Mouse (Mus musculus): ENCODE measurements around the gene Ric8b. TPM values are rescaled to one million over a fixed set of nuclear protein-coding genes. Genes with fewer than 3 reads are reported as not detected.

The Ric8b gene
- polyA plus RNA-seq, 1 experiment from 2014 or later = 31.0 TPM

DNA sequence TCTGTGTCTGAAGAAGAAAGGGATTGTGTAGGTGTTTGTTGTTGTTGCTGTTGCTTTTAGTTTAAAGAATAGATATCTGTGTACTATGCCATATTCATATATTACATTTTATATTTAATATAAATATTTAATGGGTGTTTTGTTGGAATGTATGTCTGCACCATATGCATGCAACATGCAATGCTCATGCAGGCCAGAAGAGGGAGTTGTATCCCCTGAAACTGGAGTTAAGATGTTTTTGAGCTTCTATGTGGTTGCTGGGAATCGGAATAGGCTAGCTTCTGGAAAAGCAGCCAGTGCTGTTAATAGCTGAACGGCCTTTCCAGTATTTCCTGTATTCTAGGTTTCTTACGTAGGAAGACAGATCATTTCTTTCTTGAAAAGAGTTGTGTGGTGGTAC, 28.3 kb downstream of the Ric8b start:
- H3K36me3 ChIP-seq (replicated peaks) = peaks cover 20% of the 10 kb centered on the region
- H3K27ac ChIP-seq = no peak overlapping the region
- H3K27me3 ChIP-seq = no peaks in the 10 kb centered on the region
- no peaks in the 10 kb centered on the region for H3K4me1 ChIP-seq
- no peak overlapping the region for H3K9ac ChIP-seq
- H3K4me3 ChIP-seq (replicated peaks) = no peak overlapping the region
- ATAC-seq (ENCODE audit: low FRiP score) = no peak
- no peak overlapping the region for H3K4me2 ChIP-seq
- no peaks in the 10 kb centered on the region for H3K9me3 ChIP-seq
- WGBS = 96% methylated on average over 3 of the region's 3 CpGs

DNA sequence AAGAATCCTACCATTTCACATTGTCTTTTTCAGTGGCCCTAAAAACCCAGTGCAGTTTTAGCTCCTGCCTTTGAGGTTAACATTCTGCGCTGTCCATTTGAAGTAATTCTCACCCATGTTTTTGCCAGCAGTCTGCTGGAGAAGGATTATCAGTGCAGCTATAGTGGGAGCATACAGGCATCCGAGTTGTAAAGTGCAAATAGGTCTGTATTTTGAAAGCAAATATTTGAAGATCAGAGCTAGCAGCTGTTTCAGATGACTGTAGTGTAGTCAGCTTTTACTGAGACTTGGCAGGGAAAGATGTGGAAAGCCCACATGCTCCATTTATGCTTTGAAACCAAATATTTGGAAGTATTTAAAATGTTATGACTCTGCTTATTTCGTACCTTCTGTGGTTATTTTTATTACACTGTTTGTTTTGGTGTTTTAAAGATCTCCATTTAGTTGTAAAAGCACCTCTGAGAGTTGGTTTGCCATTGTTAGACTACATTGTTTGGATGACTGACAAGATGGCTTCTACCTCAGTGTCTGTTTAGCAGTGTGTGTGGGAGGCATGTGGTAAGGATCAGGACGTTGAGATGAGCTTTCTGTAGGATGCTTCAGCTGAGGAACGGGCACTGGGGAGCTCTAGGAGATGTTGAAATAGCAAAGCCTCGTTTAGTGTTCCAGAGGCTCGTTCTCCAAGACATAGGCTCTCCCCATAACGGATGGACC, 31.7 kb downstream of the Ric8b start:
- ATAC-seq (ENCODE audit: low FRiP score) = no peak
- no peak overlapping the region for H3K27ac ChIP-seq

DNA sequence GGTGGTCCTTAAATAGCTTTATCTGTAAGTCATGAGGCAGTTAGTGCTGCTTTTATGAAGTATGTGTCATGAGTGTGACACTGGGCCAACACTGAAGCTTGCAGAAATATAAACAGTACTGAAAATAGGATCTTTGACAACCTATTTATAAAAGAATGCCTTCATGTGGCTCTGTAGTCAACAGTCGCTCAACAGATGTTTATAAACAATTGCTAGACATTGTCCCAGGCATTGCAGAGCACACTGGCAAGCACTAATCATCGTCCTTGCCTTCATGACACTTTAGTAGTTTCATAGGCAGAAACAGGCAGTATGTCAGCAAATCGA, 32.2 kb downstream of the Ric8b start:
- ATAC-seq (ENCODE audit: low FRiP score) = no peak
- no peaks in the 10 kb centered on the region for H3K27me3 ChIP-seq

More for the DNA sequence above, 31.7 kb downstream of the Ric8b start:
- Histone ChIP-seq H3K9ac (no peak overlapping the region), H3K9me3 (no peaks in the 10 kb centered on the region), H3K27me3 (no peaks in the 10 kb centered on the region), H3K36me3 (replicated peaks) (peaks cover 24% of the 10 kb centered on the region), H3K4me2 (no peak overlapping the region), H3K4me1 (no peaks in the 10 kb centered on the region), H3K4me3 (replicated peaks) (no peak overlapping the region)
- WGBS = 86% methylated on average over 8 of the region's 8 CpGs

DNA sequence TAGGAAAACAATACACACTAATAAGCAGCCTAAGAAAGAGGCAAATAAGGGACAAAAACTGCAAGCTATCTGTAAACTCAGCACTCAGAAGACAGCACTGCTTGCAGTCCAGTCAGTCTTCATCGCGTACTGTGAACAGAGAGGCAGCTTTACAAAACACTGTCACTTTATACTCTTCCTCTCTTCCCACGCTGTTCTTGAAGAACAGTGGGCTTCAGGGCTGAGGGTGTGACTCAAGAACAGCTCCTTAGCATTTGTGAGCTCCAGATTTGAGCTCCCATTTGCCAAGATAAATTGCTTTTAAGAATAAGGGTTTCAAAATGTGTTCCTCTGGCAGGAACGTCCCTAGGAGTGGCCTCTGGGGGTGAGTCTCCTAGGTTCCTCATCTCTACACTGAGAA, 33.0 kb downstream of the Ric8b start:
- no peak for ATAC-seq (ENCODE audit: low FRiP score)
- no peak overlapping the region for H3K27ac ChIP-seq
- no peak overlapping the region for H3K4me3 ChIP-seq (replicated peaks)
- H3K4me1 ChIP-seq = no peaks in the 10 kb centered on the region
- H3K4me2 ChIP-seq = no peak overlapping the region
- H3K36me3 ChIP-seq (replicated peaks) = peaks cover 24% of the 10 kb centered on the region
- no peaks in the 10 kb centered on the region for H3K27me3 ChIP-seq
- 84% methylated on average over 4 of the region's 4 CpGs for WGBS
- H3K9ac ChIP-seq = no peak overlapping the region
- no peaks in the 10 kb centered on the region for H3K9me3 ChIP-seq

More for the DNA sequence above, 32.2 kb downstream of the Ric8b start:
- Histone ChIP-seq H3K9me3 (no peaks in the 10 kb centered on the region), H3K4me2 (no peak overlapping the region), H3K4me3 (replicated peaks) (no peak overlapping the region), H3K36me3 (replicated peaks) (peaks cover 24% of the 10 kb centered on the region), H3K4me1 (no peaks in the 10 kb centered on the region), H3K27ac (no peak overlapping the region), H3K9ac (no peak overlapping the region)
- 90% methylated on average over 3 of the region's 3 CpGs for WGBS

DNA sequence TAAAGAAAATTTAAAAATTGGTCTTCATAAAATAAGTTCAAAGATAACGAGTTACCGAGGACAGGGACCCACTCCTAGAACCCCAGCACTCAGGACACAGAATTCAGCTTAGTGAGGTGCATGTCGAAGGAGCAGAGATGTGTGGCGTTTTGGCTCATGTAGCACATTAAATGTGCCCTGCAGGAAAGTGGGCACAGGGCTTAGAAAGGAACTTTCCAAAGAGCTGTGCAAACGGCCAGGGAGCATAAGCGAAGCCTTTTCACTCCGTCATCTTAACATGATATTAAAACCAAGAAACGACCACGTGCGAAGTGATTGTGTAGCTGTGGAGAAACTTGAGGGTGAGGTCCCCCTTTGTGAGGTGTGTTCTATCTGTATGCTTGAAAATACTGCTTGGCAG, 36.8 kb downstream of the Ric8b start:
- no peak overlapping the region for H3K27ac ChIP-seq
- H3K9ac ChIP-seq = no peak overlapping the region
- H3K4me2 ChIP-seq = no peak overlapping the region
- WGBS = 92% methylated on average over 10 of the region's 10 CpGs
- H3K36me3 ChIP-seq (replicated peaks) = peaks cover 10% of the 10 kb centered on the region
- no peaks in the 10 kb centered on the region for H3K4me1 ChIP-seq
- ATAC-seq (ENCODE audit: low FRiP score) = no peak
- H3K9me3 ChIP-seq = no peaks in the 10 kb centered on the region
- H3K4me3 ChIP-seq (replicated peaks) = no peak overlapping the region
- H3K27me3 ChIP-seq = no peaks in the 10 kb centered on the region

DNA sequence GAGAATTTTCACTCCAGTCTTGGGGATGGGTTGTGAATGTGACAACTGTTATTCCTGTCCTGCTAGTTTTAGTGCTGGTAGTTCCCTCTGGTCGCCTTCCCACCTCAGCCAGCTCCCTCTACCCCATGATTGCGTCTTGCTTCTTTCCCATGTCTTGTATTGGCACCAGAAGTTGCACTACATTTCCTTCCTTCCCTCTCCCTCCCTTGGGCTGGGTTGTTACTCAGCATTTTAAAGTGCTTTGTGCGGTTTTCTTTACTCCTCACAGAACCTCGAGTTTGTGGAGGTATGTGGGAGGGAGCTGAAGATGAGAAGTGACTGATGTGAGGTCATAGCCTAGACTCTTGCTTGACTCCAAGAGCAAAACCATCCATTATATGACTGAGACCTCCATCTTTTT, 38.8 kb downstream of the Ric8b start:
- 83% methylated on average over 4 of the region's 4 CpGs for WGBS
- no peak overlapping the region for H3K27ac ChIP-seq
- peaks cover 3% of the 10 kb centered on the region; the same call in 1 of the 2 replicates for H3K4me1 ChIP-seq
- no peaks in the 10 kb centered on the region for H3K9me3 ChIP-seq
- no peak for ATAC-seq (ENCODE audit: low FRiP score)
- no peak overlapping the region for H3K4me2 ChIP-seq
- no peak overlapping the region for H3K4me3 ChIP-seq (replicated peaks)
- peaks cover 9% of the 10 kb centered on the region for H3K36me3 ChIP-seq (replicated peaks)
- H3K9ac ChIP-seq = no peak overlapping the region
- H3K27me3 ChIP-seq = no peaks in the 10 kb centered on the region

DNA sequence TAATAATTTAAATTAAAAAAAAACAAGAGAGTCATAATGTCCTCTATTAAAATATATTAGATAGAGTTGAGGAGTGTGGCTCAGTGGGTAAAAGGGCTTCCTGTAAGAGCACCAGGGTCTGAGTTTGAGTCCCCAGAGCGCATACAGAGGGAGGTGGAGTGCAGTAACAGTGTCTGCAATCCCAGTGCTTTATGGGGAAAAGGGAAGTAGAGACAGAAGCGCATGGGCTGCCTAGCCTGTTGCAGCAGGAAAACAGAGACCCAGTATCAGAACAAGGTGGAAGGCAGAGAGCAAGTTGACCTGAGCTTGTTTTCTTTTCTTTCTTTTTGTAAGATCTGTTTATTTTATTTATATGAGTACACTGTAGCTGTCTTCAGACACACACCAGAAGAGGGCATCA, 41.2 kb downstream of the Ric8b start:
- H3K9me3 ChIP-seq = no peaks in the 10 kb centered on the region
- H3K9ac ChIP-seq = no peak overlapping the region
- H3K4me2 ChIP-seq = no peak overlapping the region
- H3K4me1 ChIP-seq = peaks cover 7% of the 10 kb centered on the region; the same call in 1 of the 2 replicates
- no peaks in the 10 kb centered on the region for H3K27me3 ChIP-seq
- no peak for ATAC-seq (ENCODE audit: low FRiP score)
- no peak overlapping the region for H3K4me3 ChIP-seq (replicated peaks)
- H3K27ac ChIP-seq = no peak overlapping the region
- WGBS = 95% methylated on average over 2 of the region's 2 CpGs
- H3K36me3 ChIP-seq (replicated peaks) = peaks cover 14% of the 10 kb centered on the region

DNA sequence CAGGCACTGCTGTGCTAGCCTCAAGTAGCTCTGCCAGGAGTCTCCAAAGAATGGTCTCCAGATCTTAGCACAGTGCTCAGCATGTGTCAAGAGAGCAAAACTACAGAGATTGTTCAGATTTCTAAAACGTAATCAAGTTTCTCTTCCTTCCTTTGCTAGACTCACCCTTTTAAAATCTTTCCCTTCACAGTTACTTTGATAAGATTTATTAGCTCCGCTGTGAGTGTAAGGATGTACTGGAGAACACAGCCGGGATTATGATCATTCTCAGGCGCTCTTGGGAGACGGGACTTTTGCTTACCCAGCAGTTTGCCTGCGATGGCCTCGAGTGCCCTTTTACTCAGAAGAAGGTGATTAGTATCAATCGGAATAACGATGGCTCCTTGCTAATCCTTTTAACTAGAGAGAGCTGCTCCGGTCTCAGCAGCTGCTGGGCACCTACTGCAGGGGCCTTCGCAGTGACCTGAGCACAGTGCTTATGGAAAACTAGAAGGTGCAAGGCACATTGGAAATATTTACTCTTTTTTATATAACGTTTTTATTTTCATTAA, 43.0 kb downstream of the Ric8b start:
- Histone ChIP-seq H3K27me3 (no peaks in the 10 kb centered on the region), H3K4me1 (peaks cover 10% of the 10 kb centered on the region; the same call in 1 of the 2 replicates), H3K4me2 (no peak overlapping the region), H3K9ac (no peak overlapping the region), H3K27ac (no peak overlapping the region), H3K4me3 (replicated peaks) (no peak overlapping the region), H3K36me3 (replicated peaks) (peaks cover 14% of the 10 kb centered on the region), H3K9me3 (no peaks in the 10 kb centered on the region)
- 34% methylated on average over 12 of the region's 12 CpGs for WGBS
- ATAC-seq (ENCODE audit: low FRiP score) = no peak

DNA sequence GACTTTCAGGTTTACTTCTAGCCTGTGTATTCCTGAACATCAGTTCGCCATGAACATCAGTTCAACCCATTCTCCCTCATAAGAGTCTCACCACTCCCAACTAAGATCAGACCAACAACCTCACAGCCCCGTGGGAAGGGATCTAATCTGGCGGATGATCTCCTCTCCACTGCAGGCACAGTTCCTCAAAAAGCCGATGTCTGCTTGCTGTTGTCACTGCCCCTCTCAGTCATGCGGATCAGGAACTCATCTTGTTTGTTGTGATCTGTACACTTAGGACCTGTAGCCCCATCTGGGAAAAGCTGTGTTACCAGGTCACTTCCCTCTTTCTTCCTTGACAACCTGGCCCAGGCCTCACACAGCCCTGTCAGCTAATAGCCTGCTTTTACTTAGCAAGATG, 45.7 kb downstream of the Ric8b start:
- 85% methylated on average over 5 of the region's 5 CpGs for WGBS
- Histone ChIP-seq H3K36me3 (replicated peaks) (peaks cover 14% of the 10 kb centered on the region), H3K27me3 (no peaks in the 10 kb centered on the region), H3K9ac (no peak overlapping the region), H3K4me1 (peaks cover 29% of the 10 kb centered on the region), H3K4me2 (no peak overlapping the region), H3K27ac (no peak overlapping the region), H3K9me3 (no peaks in the 10 kb centered on the region), H3K4me3 (replicated peaks) (no peak overlapping the region)
- no peak for ATAC-seq (ENCODE audit: low FRiP score)

DNA sequence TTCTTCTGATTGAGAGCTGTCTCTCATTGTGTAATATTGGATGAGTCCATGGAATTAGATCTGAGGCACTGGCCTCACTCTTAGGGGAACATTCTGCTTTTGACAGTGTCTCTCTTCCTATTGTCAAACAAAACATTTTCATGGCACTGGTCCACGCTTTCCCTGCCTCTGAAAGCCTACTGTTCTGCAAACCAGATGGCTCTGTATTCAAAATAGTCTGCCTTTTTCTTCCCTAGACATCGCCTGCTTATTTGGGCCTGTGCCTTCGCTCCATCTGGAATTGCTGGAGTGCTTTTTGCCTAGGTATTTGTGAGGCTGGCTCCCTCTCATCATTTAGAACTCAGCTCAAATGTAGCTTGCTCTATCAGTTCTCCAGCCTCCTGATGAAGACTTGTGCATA, 46.3 kb downstream of the Ric8b start:
- Histone ChIP-seq H3K9me3 (no peaks in the 10 kb centered on the region), H3K9ac (no peak overlapping the region), H3K4me3 (replicated peaks) (no peak overlapping the region), H3K27ac (no peak overlapping the region), H3K4me1 (peaks cover 34% of the 10 kb centered on the region), H3K27me3 (no peaks in the 10 kb centered on the region), H3K36me3 (replicated peaks) (peaks cover 14% of the 10 kb centered on the region; the same call in 1 of the 2 replicates), H3K4me2 (no peak overlapping the region)
- ATAC-seq (ENCODE audit: low FRiP score) = no peak
- 77% methylated on average over 3 of the region's 3 CpGs for WGBS

DNA sequence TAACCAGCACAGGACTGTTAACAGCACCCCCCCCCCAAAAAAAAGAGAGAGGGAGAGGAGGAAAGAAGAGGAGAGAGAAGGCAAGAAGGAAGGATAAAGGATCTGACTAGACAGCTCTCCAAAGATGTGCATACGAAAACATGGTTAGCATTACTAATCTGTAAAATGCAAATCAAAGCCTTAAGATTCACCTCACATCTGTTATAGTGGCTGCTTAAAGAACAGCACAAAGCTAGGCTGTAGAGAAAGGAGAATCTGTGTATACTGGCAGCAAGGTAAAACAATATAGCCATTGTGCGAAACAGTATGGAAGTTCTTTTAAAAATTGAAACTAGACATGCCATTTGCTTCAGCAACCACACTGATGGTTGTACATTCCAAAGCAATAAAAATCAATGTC, 49.1 kb downstream of the Ric8b start:
- H3K4me2 ChIP-seq = no peak overlapping the region
- no peaks in the 10 kb centered on the region for H3K9me3 ChIP-seq
- H3K9ac ChIP-seq = no peak overlapping the region
- no peak overlapping the region for H3K4me3 ChIP-seq (replicated peaks)
- no peaks in the 10 kb centered on the region for H3K27me3 ChIP-seq
- peaks cover 25% of the 10 kb centered on the region for H3K36me3 ChIP-seq (replicated peaks)
- no peak overlapping the region for H3K27ac ChIP-seq
- H3K4me1 ChIP-seq = peaks cover 39% of the 10 kb centered on the region
- 80% methylated on average over 2 of the region's 2 CpGs for WGBS
- no peak for ATAC-seq (ENCODE audit: low FRiP score)

DNA sequence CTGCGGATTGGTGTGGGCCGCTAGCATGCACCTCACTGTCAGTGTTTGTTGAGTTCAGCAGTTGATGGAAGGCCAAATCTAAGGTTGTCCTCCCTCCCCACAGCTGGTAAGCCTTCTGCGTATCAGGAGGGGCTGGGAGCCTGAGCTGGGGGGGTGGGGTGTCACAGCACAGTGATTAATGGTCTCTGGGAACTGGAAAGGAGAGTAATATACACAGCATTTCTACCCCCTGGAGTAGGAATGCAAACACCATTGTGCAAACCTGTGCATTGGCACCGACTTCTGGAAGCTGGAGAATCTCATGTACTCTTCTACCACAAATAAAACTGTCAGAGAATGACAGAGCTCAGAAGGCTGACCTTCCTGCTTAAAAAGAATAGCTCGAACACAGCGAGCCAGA, 50.2 kb downstream of the Ric8b start:
- Histone ChIP-seq H3K4me3 (replicated peaks) (no peak overlapping the region), H3K9me3 (no peaks in the 10 kb centered on the region), H3K4me2 (no peak overlapping the region), H3K4me1 (peaks cover 39% of the 10 kb centered on the region), H3K27ac (no peak overlapping the region), H3K27me3 (no peaks in the 10 kb centered on the region), H3K9ac (no peak overlapping the region), H3K36me3 (replicated peaks) (peaks cover 29% of the 10 kb centered on the region)
- 66% methylated on average over 6 of the region's 6 CpGs for WGBS
- peak; percentile 36; the same call in 1 of the 2 replicates for ATAC-seq (ENCODE audit: low FRiP score)
